Mouse (Mus musculus): ENCODE results near the gene Cuta.
"Not testable (repeated sequence)": the region's sequence is repeated elsewhere in the genome, so short reads cannot be mapped to it uniquely, and the experiment has no call there.

The Cuta gene

GRCm38 (mm10) chr17:26939178-26939972, at the start of gene Cuta:
TSS of gene Cuta (minus strand) at chr17:26939569.
- DNase-seq (ENCODE audit: low spot score): peak; percentile 97

GRCm38 (mm10) chr17:26985503-26986179, 46.3 kb upstream of the Cuta start:
- no peak for DNase-seq (ENCODE audit: low spot score)

- DNase-seq (ENCODE audit: low spot score): no peak
These were observed 44.0 kb upstream of the Cuta start for GRCm38 (mm10) chr17:26983382-26983781.

- no peak for DNase-seq (ENCODE audit: low spot score)
These were observed 41.7 kb upstream of the Cuta start for GRCm38 (mm10) chr17:26981050-26981449.

- DNase-seq (ENCODE audit: low spot score): no peak
These were observed 40.1 kb upstream of the Cuta start for GRCm38 (mm10) chr17:26979426-26979825.

GRCm38 (mm10) chr17:26977354-26977753, 38.0 kb upstream of the Cuta start:
- not testable (repeated sequence) for DNase-seq (ENCODE audit: low spot score)

GRCm38 (mm10) chr17:26975415-26975814, 36.0 kb upstream of the Cuta start:
- DNase-seq (ENCODE audit: low spot score): no peak

- no peak for DNase-seq (ENCODE audit: low spot score)
These were observed 35.2 kb upstream of the Cuta start for GRCm38 (mm10) chr17:26974547-26974946.

- peak; percentile 94 for DNase-seq (ENCODE audit: low spot score)
These were observed 33.6 kb upstream of the Cuta start, which contains the start of gene Zbtb9 for GRCm38 (mm10) chr17:26972703-26973574. TSS of gene Zbtb9 (plus strand) at chr17:26973167.

- no peak for DNase-seq (ENCODE audit: low spot score)
These were observed 32.7 kb upstream of the Cuta start for GRCm38 (mm10) chr17:26972107-26972506.

GRCm38 (mm10) chr17:26971247-26971905, 32.0 kb upstream of the Cuta start:
- DNase-seq (ENCODE audit: low spot score): no peak

GRCm38 (mm10) chr17:26970221-26970620, 30.9 kb upstream of the Cuta start:
- DNase-seq (ENCODE audit: low spot score): no peak

GRCm38 (mm10) chr17:26969257-26969656, 29.9 kb upstream of the Cuta start:
- DNase-seq (ENCODE audit: low spot score): no peak

GRCm38 (mm10) chr17:26968200-26968611, 28.8 kb upstream of the Cuta start:
- DNase-seq (ENCODE audit: low spot score): no peak

GRCm38 (mm10) chr17:26967477-26967876, 28.1 kb upstream of the Cuta start:
- no peak for DNase-seq (ENCODE audit: low spot score)

- DNase-seq (ENCODE audit: low spot score): no peak
These were observed 27.6 kb upstream of the Cuta start for GRCm38 (mm10) chr17:26966993-26967392.

GRCm38 (mm10) chr17:26961572-26962240, 22.3 kb upstream of the Cuta start:
- DNase-seq (ENCODE audit: low spot score): no peak

GRCm38 (mm10) chr17:26959815-26960214, 20.4 kb upstream of the Cuta start:
- DNase-seq (ENCODE audit: low spot score): no peak

GRCm38 (mm10) chr17:26958880-26959279, 19.5 kb upstream of the Cuta start:
- no peak for DNase-seq (ENCODE audit: low spot score)

- no peak for DNase-seq (ENCODE audit: low spot score)
These were observed 18.5 kb upstream of the Cuta start for GRCm38 (mm10) chr17:26957872-26958271.

- DNase-seq (ENCODE audit: low spot score): no peak
These were observed 17.5 kb upstream of the Cuta start for GRCm38 (mm10) chr17:26956895-26957294.
